Mouse (Mus musculus) CH12.LX (cell line): ENCODE results near the gene Pdia6. TPM values are rescaled to one million over a fixed set of nuclear protein-coding genes. Genes with fewer than 3 reads are reported as not detected.

Source experiments
- DNase-seq: peaks from one replicate; pipeline ENCODE4 v3.0.0-alpha.2; 2013; ENCODE audit errors: extremely low read depth
- H3K27ac ChIP-seq: 2 replicates; pipeline ENCODE4 v1.5.1; 2012; ENCODE audit warnings: low read depth, mild to moderate bottlenecking, control low read depth, moderate library complexity; ENCODE audit not compliant: insufficient read depth
- H3K27me3 ChIP-seq: replicated peaks from 2 replicates; pipeline ENCODE3; 2012; ENCODE audit warnings: inconsistent platforms
- H3K36me3 ChIP-seq, 2 experiments: replicated peaks in 1 of 2; 2 replicates each; pipeline versions ENCODE3 to v1.6.1; 2012; ENCODE audit warnings: inconsistent platforms in 1 of 2, low read length in 1 of 2, mild to moderate bottlenecking in 1 of 2, mixed read lengths in 1 of 2, moderate library complexity in 1 of 2; ENCODE audit not compliant: control insufficient read depth in 1 of 2, insufficient read depth in 1 of 2
- H3K4me1 ChIP-seq, 2 experiments: 2 replicates each; pipeline ENCODE4 v1.6.1; 2012; ENCODE audit warnings: inconsistent platforms in 1 of 2, moderate library complexity in 1 of 2; ENCODE audit not compliant: insufficient read depth in 2 of 2, control insufficient read depth in 1 of 2
- H3K4me2 ChIP-seq: 2 replicates; pipeline ENCODE4 v1.6.1; 2012; ENCODE audit warnings: low read depth, mild to moderate bottlenecking, control low read depth; ENCODE audit not compliant: poor library complexity, insufficient read depth, severe bottlenecking
- H3K4me3 ChIP-seq, 3 experiments: fragments of 150-350 bp in 1 of 3; sonication (generic) in 1 of 3; replicated peaks in 1 of 3; 2 replicates each; pipeline versions ENCODE3 to v1.5.1; 2011 to 2012; ENCODE audit warnings: low read depth in 2 of 3, low read length in 2 of 3, mild to moderate bottlenecking in 2 of 3, moderate library complexity in 2 of 3, control low read depth in 1 of 3, improper control_type of control experiment in 1 of 3, inconsistent platforms in 1 of 3, mixed read lengths in 1 of 3; ENCODE audit not compliant: poor library complexity in 1 of 3
- H3K79me2 ChIP-seq: replicated peaks from 2 replicates; pipeline ENCODE4 v1.6.1; 2012; ENCODE audit warnings: mild to moderate bottlenecking, moderate library complexity; ENCODE audit not compliant: control insufficient read depth, poor library complexity, insufficient read depth, severe bottlenecking; ENCODE audit errors: extremely low read depth
- H3K9ac ChIP-seq: 2 replicates; pipeline ENCODE4 v1.6.1; 2012; ENCODE audit warnings: low read depth, mild to moderate bottlenecking, control low read depth, moderate library complexity; ENCODE audit not compliant: insufficient read depth
- H3K9me3 ChIP-seq: replicated peaks from 2 replicates; pipeline ENCODE3; 2012; ENCODE audit warnings: low read length, inconsistent platforms, mixed read lengths
- CHD1 ChIP-seq: IDR thresholded peaks from 2 replicates; pipeline ENCODE4 v1.6.1; 2012; ENCODE audit warnings: low read depth, low read length, improper control_type of control experiment, inconsistent platforms
- CHD2 ChIP-seq: IDR thresholded peaks from 2 replicates; pipeline ENCODE4 v1.6.1; 2011; ENCODE audit warnings: low read length, improper control_type of control experiment
- CTCF ChIP-seq, 2 experiments: IDR thresholded peaks in 1 of 2; conservative IDR thresholded peaks in 1 of 2; 2 replicates each; pipeline ENCODE4 v1.5.1; 2011 to 2012; ENCODE audit warnings: low read depth in 2 of 2, low read length in 2 of 2, improper control_type of control experiment in 1 of 2, inconsistent platforms in 1 of 2, mild to moderate bottlenecking in 1 of 2, moderate library complexity in 1 of 2
- E2F4 ChIP-seq: IDR thresholded peaks from 2 replicates; pipeline ENCODE4 v1.6.1; 2011; ENCODE audit warnings: low read depth, low read length, improper control_type of control experiment; ENCODE audit not compliant: insufficient replicate concordance
- ETS1 ChIP-seq: conservative IDR thresholded peaks from 2 replicates; pipeline ENCODE4 v1.6.1; 2012; ENCODE audit warnings: low read depth, mild to moderate bottlenecking, inconsistent platforms, low read length, improper control_type of control experiment, moderate library complexity
- HCFC1 ChIP-seq: IDR thresholded peaks from 2 replicates; pipeline ENCODE4 v1.6.1; 2012; ENCODE audit warnings: low read depth, mild to moderate bottlenecking, inconsistent platforms, low read length, improper control_type of control experiment
- IRF4 ChIP-seq: IDR thresholded peaks from 2 replicates; pipeline ENCODE4 v1.6.1; 2014; ENCODE audit warnings: low read depth, mild to moderate bottlenecking, inconsistent platforms, low read length, improper control_type of control experiment
- JUN ChIP-seq: IDR thresholded peaks from 2 replicates; pipeline ENCODE4 v1.6.1; 2011; ENCODE audit warnings: low read depth, mild to moderate bottlenecking, low read length, improper control_type of control experiment, moderate library complexity; ENCODE audit not compliant: insufficient read depth
- KAT2A ChIP-seq: IDR thresholded peaks from 2 replicates; pipeline ENCODE4 v1.6.1; 2012; ENCODE audit warnings: low read length, improper control_type of control experiment, inconsistent platforms; ENCODE audit not compliant: insufficient replicate concordance
- MAFK ChIP-seq: IDR thresholded peaks from 2 replicates; pipeline ENCODE4 v1.6.1; 2011; ENCODE audit warnings: low read length, improper control_type of control experiment; ENCODE audit not compliant: insufficient replicate concordance
- MAX ChIP-seq: IDR thresholded peaks from 2 replicates; pipeline ENCODE4 v1.6.1; 2011; ENCODE audit warnings: low read length, improper control_type of control experiment
- MEF2A ChIP-seq: IDR thresholded peaks from 2 replicates; pipeline ENCODE4 v1.6.1; 2014; ENCODE audit warnings: low read depth, mild to moderate bottlenecking, inconsistent platforms, low read length, improper control_type of control experiment, borderline replicate concordance
- MYC ChIP-seq: IDR thresholded peaks from 2 replicates; pipeline ENCODE4 v1.6.1; 2011; ENCODE audit warnings: low read depth, mild to moderate bottlenecking, improper control_type of control experiment, low read length
- NELFE ChIP-seq: IDR thresholded peaks from 2 replicates; pipeline ENCODE4 v1.6.1; 2011; ENCODE audit warnings: low read depth, low read length, improper control_type of control experiment
- PAX5 ChIP-seq: IDR thresholded peaks from 2 replicates; pipeline ENCODE4 v1.6.1; 2012; ENCODE audit warnings: low read length, inconsistent platforms, mixed read lengths
- RAD21 ChIP-seq: IDR thresholded peaks from 2 replicates; pipeline ENCODE4 v1.6.1; 2011; ENCODE audit warnings: low read depth, mild to moderate bottlenecking, low read length, improper control_type of control experiment, moderate library complexity
- RCOR1 ChIP-seq: conservative IDR thresholded peaks from 2 replicates; pipeline ENCODE4 v1.6.1; 2012; ENCODE audit warnings: low read depth, mild to moderate bottlenecking, inconsistent platforms, low read length, improper control_type of control experiment
- SMC3 ChIP-seq: IDR thresholded peaks from 2 replicates; pipeline ENCODE4 v1.6.1; 2011; ENCODE audit warnings: low read depth, low read length, improper control_type of control experiment
- USF2 ChIP-seq: conservative IDR thresholded peaks from 2 replicates; pipeline ENCODE4 v1.6.1; 2011; ENCODE audit warnings: low read depth, low read length, improper control_type of control experiment
- ZKSCAN1 ChIP-seq: IDR thresholded peaks from 2 replicates; pipeline ENCODE4 v1.6.1; 2012; ENCODE audit warnings: low read depth, inconsistent platforms, low read length, improper control_type of control experiment, borderline replicate concordance
- ZMIZ1 ChIP-seq: IDR thresholded peaks from 2 replicates; pipeline ENCODE4 v1.6.1; 2012; ENCODE audit warnings: low read depth, mild to moderate bottlenecking, inconsistent platforms, low read length, improper control_type of control experiment
- dilution Hi-C: fragments of 300-500 bp; cut with MboI; formaldehyde crosslinking; loops from 2 replicates; pipeline ENCODE4 v1.14.3; 2020; ENCODE audit warnings: low sequenced_read_pairs; ENCODE audit not compliant: extremely low pct_unique_long_range_greater_than_20kb, extremely low pct_ligation_motif_present
- in situ Hi-C: fragments of 300-500 bp; cut with MboI; formaldehyde crosslinking; loops from 3 replicates; pipeline ENCODE4 v1.14.3; 2019; ENCODE audit warnings: low sequenced_read_pairs, low pct_ligation_motif_present, low pct_unique_long_range_greater_than_20kb, mixed read lengths
- polyA plus RNA-seq: library from polyadenylated mRNA; unstranded; fragments of >175 nt; gene quantifications from 2 replicates; pipeline ENCODE4 v1.2.1, GENCODE M21; 2012; ENCODE audit warnings: low read depth; ENCODE audit not compliant: insufficient read length
- total RNA-seq, 2 experiments: library from RNA; depleted of rRNA; stranded (reverse); fragments of 300-350 nt in 1 of 2; fragments of >200 nt in 1 of 2; gene quantifications; 2 replicates each; pipeline ENCODE4 v1.2.3; 2012 to 2014

The Pdia6 gene
- total and polyA plus RNA-seq, 3 experiments, result 359 to 408 (median 382) TPM

GRCm38 (mm10) chr12:17223050-17223449 lies 43.3 kb upstream of the Pdia6 start:
- Histone ChIP-seq H3K4me1 (peaks cover 0 to 5% of the 10 kb centered on the region in 2 experiments; a peak in 2 of 4 replicates), H3K27ac (no peak overlapping the region), H3K9me3 (no peaks in the 10 kb centered on the region), H3K4me3 (no peak overlapping the region), H3K27me3 (no peaks in the 10 kb centered on the region), H3K36me3 (no peaks in the 10 kb centered on the region), H3K79me2 (no peaks in the 10 kb centered on the region), H3K9ac (no peak overlapping the region), H3K4me2 (no peak overlapping the region)
- TF ChIP-seq CHD1 (no peak), PAX5 (no peak), USF2 (no peak), ZMIZ1 (no peak), MAX (no peak), CTCF (conservative IDR thresholded peaks at IDR 0.05 in 1 of 2, IDR thresholded peaks at IDR 0.05 in 1 of 2; ENCODE audit: low read depth in 2 of 2, low read length in 2 of 2) (no peak), RAD21 (no peak), MEF2A (no peak), MYC (no peak), JUN (no peak), IRF4 (no peak)
- DNase-seq, result no peak
- dilution Hi-C loops (no loop called here), in situ Hi-C loops (no loop called here)

- DNase-seq, result no peak
Measured at GRCm38 (mm10) chr12:17225012-17225411, 41.3 kb upstream of the Pdia6 start.

More at GRCm38 (mm10) chr12:17225012-17225411, 41.3 kb upstream of the Pdia6 start:
- no peak overlapping the region for H3K4me3 ChIP-seq
- H3K4me1 ChIP-seq, result peaks cover 0 to 5% of the 10 kb centered on the region in 2 experiments; a peak in 2 of 4 replicates
- H3K27me3 ChIP-seq, result no peaks in the 10 kb centered on the region
- dilution Hi-C loops, result no loop called here
- H3K79me2 ChIP-seq, result no peaks in the 10 kb centered on the region
- in situ Hi-C loops, result loop anchor here (25.0 kb wide), 1 partner anchor 513 kb away; no protein-coding TSS in a partner anchor
- no peaks in the 10 kb centered on the region for H3K9me3 ChIP-seq
- H3K4me2 ChIP-seq, result no peak overlapping the region
- H3K36me3 ChIP-seq, result no peaks in the 10 kb centered on the region
- no peak overlapping the region for H3K27ac ChIP-seq
- TF ChIP-seq ETS1 (no peak), E2F4 (no peak), MAFK (no peak), HCFC1 (no peak), ZKSCAN1 (no peak), KAT2A (no peak), CHD2 (no peak), MEF2A (no peak), USF2 (no peak), NELFE (no peak), CTCF (conservative IDR thresholded peaks at IDR 0.05 in 1 of 2, IDR thresholded peaks at IDR 0.05 in 1 of 2; ENCODE audit: low read depth in 2 of 2, low read length in 2 of 2) (no peak), ZMIZ1 (no peak), SMC3 (no peak), RCOR1 (no peak)
- no peak overlapping the region for H3K9ac ChIP-seq
